Mouse (Mus musculus) liver, postnatal 0 days (tissue): ENCODE data around the gene Pitpnm2. TPM values are rescaled to one million over a fixed set of nuclear protein-coding genes. Genes with fewer than 3 reads are reported as not detected.

Experiments
- ATAC-seq: fragments of 200-750 bp; cut with Nextera tagmentation; 2 replicates; pipeline ENCODE4 v1.8.0; 2017; ENCODE audit warnings: mild to moderate bottlenecking, moderate library complexity
- DNase-seq: peaks from one replicate; pipeline ENCODE4 v3.0.0-alpha.2; 2016
- H3K27ac ChIP-seq: fragments of 300-500 bp; sonication (generic); 2 replicates; pipeline ENCODE4 v1.5.1; 2014; ENCODE audit warnings: antibody characterized with exemption, moderate library complexity, mild to moderate bottlenecking, low read depth
- H3K27me3 ChIP-seq: fragments of 300-500 bp; sonication (generic); 2 replicates; pipeline ENCODE4 v1.6.1; 2014; ENCODE audit warnings: low read length, control low read depth, mixed read lengths; ENCODE audit not compliant: insufficient read depth
- H3K36me3 ChIP-seq: fragments of 300-500 bp; sonication (generic); replicated peaks from 2 replicates; pipeline ENCODE4 v1.6.1; 2014; ENCODE audit warnings: mild to moderate bottlenecking, control low read depth, low read length, moderate library complexity, mixed read lengths; ENCODE audit not compliant: insufficient read depth
- H3K4me1 ChIP-seq: fragments of 300-500 bp; sonication (generic); 2 replicates; pipeline ENCODE4 v1.6.1; 2014; ENCODE audit warnings: antibody characterized with exemption, mild to moderate bottlenecking, control low read depth; ENCODE audit not compliant: insufficient read depth
- H3K4me2 ChIP-seq: fragments of 300-500 bp; sonication (generic); 2 replicates; pipeline ENCODE4 v1.6.1; 2014; ENCODE audit warnings: low read depth, mild to moderate bottlenecking, low read length, moderate library complexity, mixed read lengths
- H3K4me3 ChIP-seq: fragments of 300-500 bp; sonication (generic); 2 replicates; pipeline ENCODE4 v1.5.1; 2014; ENCODE audit warnings: low read depth, low read length
- H3K9ac ChIP-seq: fragments of 300-500 bp; sonication (generic); replicated peaks from 2 replicates; pipeline ENCODE4 v1.6.1; 2014; ENCODE audit warnings: mild to moderate bottlenecking, moderate library complexity
- H3K9me3 ChIP-seq: fragments of 300-500 bp; sonication (generic); 2 replicates; pipeline ENCODE4 v1.6.1; 2016; ENCODE audit warnings: mild to moderate bottlenecking, control low read depth, low read length, mixed read lengths
- CTCF ChIP-seq: sonication (generic); IDR thresholded peaks from 2 replicates; pipeline ENCODE4 v1.5.1; 2016; ENCODE audit warnings: antibody characterized with exemption, low read depth
- EP300 ChIP-seq: IDR thresholded peaks from 2 replicates; pipeline ENCODE4 v1.6.1; 2016; ENCODE audit warnings: antibody characterized with exemption, low read depth, mild to moderate bottlenecking
- WGBS: fragments of 180-500 bp; shearing (Covaris S2); extraction: QIAGEN DNeasy Blood & Tissue Kit; methylation state at CpG from one replicate; pipeline ENCODE4 v1.1.7; 2014; ENCODE audit not compliant: insufficient replicate concordance; 5-methylcytosine and 5-hydroxymethylcytosine counted together
- polyA plus RNA-seq: library from polyadenylated mRNA; unstranded; fragments of >200 nt; fragmentation: Nextera tagmentation; extraction: Ambion mirVana; gene quantifications from 2 replicates; pipeline ENCODE4 v1.2.1, GENCODE M21; 2015

Gene Pitpnm2
- polyA plus RNA-seq, 1 experiment from 2014 or later, result 2.4 TPM

- Histone ChIP-seq H3K9me3 (no peaks in the 10 kb centered on the region), H3K27ac (no peak overlapping the region), H3K36me3 (no peaks in the 10 kb centered on the region), H3K4me2 (no peak overlapping the region), H3K9ac (no peak overlapping the region), H3K4me1 (peaks cover 28% of the 10 kb centered on the region), H3K27me3 (no peaks in the 10 kb centered on the region), H3K4me3 (no peak overlapping the region)
- WGBS, result 80% methylated on average over 15 of the region's 15 CpGs
- ATAC-seq, result no peak
- DNase-seq, result no peak
- no peak for TF ChIP-seq CTCF
- TF ChIP-seq EP300, result no peak
Observed at GRCm38 (mm10) chr5:124184898-124185701, 64.5 kb downstream of the Pitpnm2 start.

GRCm38 (mm10) chr5:124184191-124184590, 65.4 kb downstream of the Pitpnm2 start:
- H3K4me3 ChIP-seq, result no peak overlapping the region
- WGBS, result 87% methylated on average over 3 of the region's 3 CpGs
- no peaks in the 10 kb centered on the region for H3K27me3 ChIP-seq
- H3K9me3 ChIP-seq, result no peaks in the 10 kb centered on the region
- H3K27ac ChIP-seq, result no peak overlapping the region
- TF ChIP-seq CTCF (no peak), EP300 (no peak)
- no peak overlapping the region for H3K9ac ChIP-seq
- no peak overlapping the region for H3K4me2 ChIP-seq
- no peaks in the 10 kb centered on the region for H3K36me3 ChIP-seq
- ATAC-seq (no peak), DNase-seq (no peak)
- H3K4me1 ChIP-seq, result peaks cover 20% of the 10 kb centered on the region

GRCm38 (mm10) chr5:124182642-124183041, 66.9 kb downstream of the Pitpnm2 start:
- ATAC-seq (no peak), DNase-seq (no peak)
- Histone ChIP-seq H3K36me3 (no peaks in the 10 kb centered on the region), H3K27ac (no peak overlapping the region), H3K27me3 (no peaks in the 10 kb centered on the region), H3K4me1 (peaks cover 14% of the 10 kb centered on the region), H3K9ac (no peak overlapping the region), H3K4me2 (no peak overlapping the region), H3K4me3 (no peak overlapping the region), H3K9me3 (no peaks in the 10 kb centered on the region)
- TF ChIP-seq EP300 (no peak), CTCF (no peak)
- 72% methylated on average over 7 of the region's 7 CpGs for WGBS

GRCm38 (mm10) chr5:124182097-124182496, 67.5 kb downstream of the Pitpnm2 start:
- TF ChIP-seq CTCF (no peak), EP300 (peak; percentile 88)
- Histone ChIP-seq H3K4me3 (no peak overlapping the region), H3K9me3 (no peaks in the 10 kb centered on the region), H3K27me3 (no peaks in the 10 kb centered on the region), H3K4me2 (no peak overlapping the region), H3K9ac (no peak overlapping the region), H3K4me1 (peaks cover 9% of the 10 kb centered on the region), H3K36me3 (no peaks in the 10 kb centered on the region), H3K27ac (no peak overlapping the region)
- DNase-seq (no peak), ATAC-seq (peak; percentile 93)
- 57% methylated on average over 5 of the region's 5 CpGs for WGBS

- H3K36me3 ChIP-seq, result no peaks in the 10 kb centered on the region; the same call in 1 of the 2 replicates
- H3K9me3 ChIP-seq, result no peaks in the 10 kb centered on the region
- WGBS, result 68% methylated on average over 12 of the region's 12 CpGs
- ATAC-seq, result no peak
- no peak for TF ChIP-seq CTCF
- TF ChIP-seq EP300, result no peak
- no peak overlapping the region for H3K9ac ChIP-seq
- no peaks in the 10 kb centered on the region for H3K27me3 ChIP-seq
- H3K27ac ChIP-seq, result no peak overlapping the region
- DNase-seq, result no peak
- no peak overlapping the region for H3K4me3 ChIP-seq
- no peak overlapping the region for H3K4me2 ChIP-seq
- peaks cover 3% of the 10 kb centered on the region for H3K4me1 ChIP-seq
Observed at GRCm38 (mm10) chr5:124180500-124181167, 68.9 kb downstream of the Pitpnm2 start.

DNA sequence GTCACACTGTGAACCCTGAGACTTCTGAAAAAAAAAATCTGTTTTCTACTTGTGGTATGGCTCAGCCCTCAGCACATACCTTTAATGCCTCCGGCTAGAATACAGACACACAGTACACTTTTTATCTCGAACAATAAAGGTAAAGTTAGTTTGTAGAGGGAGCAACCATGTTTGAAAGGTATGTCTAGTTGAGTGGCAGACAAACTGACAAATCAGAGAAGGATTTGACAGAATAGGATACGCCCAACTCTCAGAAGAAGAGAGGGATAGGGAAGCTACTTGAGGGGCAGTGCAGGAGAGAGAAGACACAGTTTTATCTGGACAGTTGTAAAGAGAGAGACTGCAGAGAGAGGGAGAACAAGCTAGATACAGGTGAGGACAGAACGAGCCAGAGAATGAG, 70.1 kb downstream of the Pitpnm2 start:
- no peak overlapping the region for H3K9ac ChIP-seq
- no peaks in the 10 kb centered on the region; the same call in 1 of the 2 replicates for H3K36me3 ChIP-seq
- 73% methylated on average over 4 of the region's 4 CpGs for WGBS
- TF ChIP-seq EP300 (no peak), CTCF (no peak)
- no peaks in the 10 kb centered on the region for H3K9me3 ChIP-seq
- no peak for DNase-seq
- no peak overlapping the region for H3K27ac ChIP-seq
- H3K4me3 ChIP-seq, result no peak overlapping the region
- H3K4me2 ChIP-seq, result no peak overlapping the region
- peaks cover 6% of the 10 kb centered on the region for H3K4me1 ChIP-seq
- no peaks in the 10 kb centered on the region for H3K27me3 ChIP-seq
- no peak for ATAC-seq
